Mouse (Mus musculus) urinary bladder, adult 2 months (tissue): ENCODE results near the gene Slc25a34. TPM values are rescaled to one million over a fixed set of nuclear protein-coding genes. Genes with fewer than 3 reads are reported as not detected.
A peak's percentile ranks its signal among the peaks of the same experiment; 100 is the strongest.

Experiments used
- DNase-seq: peaks from one replicate; pipeline ENCODE4 v3.0.0; 2022; ENCODE audit warnings: low spot score
- polyA plus RNA-seq: library from polyadenylated mRNA; depleted of rRNA; stranded (reverse); fragments of >200 nt; gene quantifications from 2 replicates; pipeline ENCODE4 v1.2.3, GENCODE M21; 2012; rRNA removed

Slc25a34 gene
- polyA plus RNA-seq = 0.10 and 0.14 TPM in 2 replicates

DNA sequence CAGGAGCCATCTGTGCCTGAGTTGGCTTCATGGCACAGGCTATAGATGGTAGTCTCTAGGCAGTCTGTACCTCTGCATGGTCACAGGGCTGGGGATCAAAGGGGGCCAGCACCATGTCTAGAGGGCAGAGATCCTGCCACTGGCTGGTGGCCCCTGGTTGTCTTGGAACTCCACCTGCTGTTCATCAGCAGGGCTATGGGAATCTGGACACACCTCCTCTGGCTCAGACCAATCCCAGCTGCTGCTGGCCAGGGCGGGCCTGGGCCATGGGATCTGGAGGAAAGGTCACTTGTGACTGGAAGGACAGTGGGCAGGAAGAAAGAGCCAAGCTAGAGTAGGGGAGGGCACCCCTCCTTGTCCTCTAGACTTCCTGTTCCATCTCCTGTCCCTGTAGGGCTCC is at the start of gene Slc25a34:
TSS of gene Slc25a34 (minus strand) at position 156 of the 400 bp plus-strand sequence.
- no peak for DNase-seq

DNA sequence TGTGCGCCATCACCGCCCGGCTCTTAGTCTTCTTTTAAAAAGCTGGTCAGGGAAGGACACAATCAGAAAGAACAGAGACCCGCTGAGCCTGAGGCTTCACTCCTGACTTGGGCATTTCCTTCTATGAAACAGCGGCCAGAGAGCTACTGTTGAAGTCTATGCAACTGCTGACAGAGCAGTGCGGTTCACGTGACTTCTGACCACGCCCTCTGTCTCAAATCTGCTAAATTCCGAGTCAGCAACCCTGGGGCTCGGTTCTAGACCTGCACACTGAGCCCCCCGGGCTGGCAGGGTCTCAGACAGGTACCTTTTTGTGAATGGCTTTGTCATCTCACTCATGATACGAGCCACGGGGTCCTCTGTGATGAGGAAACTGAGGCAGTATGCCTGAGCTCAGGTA is 48.7 kb upstream of the Slc25a34 start:
- DNase-seq = no peak

DNA sequence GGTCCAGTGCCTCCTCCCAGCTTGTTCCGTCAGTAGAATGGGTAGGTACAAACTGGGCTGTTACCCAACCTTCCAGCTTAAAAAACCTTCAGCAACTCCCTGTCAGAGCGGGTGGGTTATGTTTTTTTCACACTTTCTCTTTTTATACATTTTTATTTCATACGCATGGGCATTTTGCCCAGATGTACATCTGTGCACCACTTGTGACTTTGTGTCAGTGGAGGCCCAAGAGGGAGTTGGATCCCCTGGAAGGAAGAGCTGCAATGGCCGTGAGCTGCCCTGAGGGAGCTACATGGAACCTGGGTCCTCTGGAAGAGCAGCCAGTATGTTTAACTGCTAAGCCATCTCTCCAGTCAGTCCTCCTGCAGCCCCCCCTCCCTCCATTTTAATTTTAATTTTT is 47.8 kb upstream of the Slc25a34 start:
- DNase-seq = no peak

DNA sequence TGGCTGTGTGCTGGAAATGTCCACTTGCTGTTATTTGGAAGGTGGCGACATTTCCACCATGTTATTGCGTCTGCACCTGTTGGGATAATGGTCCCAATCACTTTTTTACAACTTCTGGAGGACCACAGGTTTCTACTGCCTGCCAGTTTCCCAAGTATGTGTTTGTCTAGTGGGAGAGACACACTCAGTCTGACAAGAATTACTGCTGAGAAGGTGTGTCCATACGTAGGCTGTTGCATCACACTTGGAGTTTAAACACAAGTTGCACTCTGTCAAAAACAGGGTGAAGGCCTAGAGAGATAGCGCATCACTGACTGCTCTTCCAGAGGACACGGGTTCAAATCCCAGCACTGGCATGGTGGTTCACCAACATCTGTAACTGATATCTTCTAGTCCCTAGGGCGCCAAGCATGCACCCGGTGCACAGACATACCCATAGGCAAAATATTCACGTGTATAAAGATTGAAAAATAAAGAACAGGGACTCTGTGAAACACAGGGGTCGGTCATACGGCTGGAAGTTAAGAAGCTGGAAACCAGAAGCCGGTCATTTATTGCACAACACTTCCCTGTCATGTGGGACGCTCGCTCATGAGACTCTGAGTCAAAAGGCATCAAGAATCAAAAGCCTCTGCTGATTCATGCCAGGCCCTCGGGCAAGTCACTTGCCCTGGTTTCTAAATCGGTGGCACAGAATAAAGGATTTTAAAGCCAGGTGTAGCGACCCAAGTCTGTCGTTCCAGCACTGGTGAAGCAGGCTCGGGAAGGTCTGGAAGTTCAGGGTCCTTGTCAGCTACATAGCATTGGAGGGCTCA is 46.5 kb upstream of the Slc25a34 start:
- no peak for DNase-seq

DNA sequence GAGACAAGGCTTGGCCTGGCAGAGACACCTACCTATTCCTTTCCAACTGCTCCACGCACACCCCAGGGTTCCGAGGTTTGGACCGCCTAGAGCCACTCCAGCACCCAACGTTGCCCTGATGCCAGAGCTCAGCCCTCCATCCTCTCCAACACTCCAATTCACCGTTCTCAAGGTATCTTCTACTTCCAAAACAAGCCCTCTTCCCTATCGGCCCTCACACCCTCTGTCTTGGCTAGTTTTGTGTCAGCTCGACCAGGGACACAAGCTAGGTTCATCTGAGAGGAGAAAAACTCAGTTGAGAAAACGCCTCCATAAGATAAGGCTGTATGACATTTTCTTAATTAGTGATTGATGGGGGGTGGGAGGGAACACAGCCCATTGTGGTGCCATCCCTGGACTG is 41.2 kb upstream of the Slc25a34 start, which contains the start of gene Plekhm2:
TSS of gene Plekhm2 (minus strand) at position 101 of the 400 bp plus-strand sequence.
- DNase-seq = no peak

DNA sequence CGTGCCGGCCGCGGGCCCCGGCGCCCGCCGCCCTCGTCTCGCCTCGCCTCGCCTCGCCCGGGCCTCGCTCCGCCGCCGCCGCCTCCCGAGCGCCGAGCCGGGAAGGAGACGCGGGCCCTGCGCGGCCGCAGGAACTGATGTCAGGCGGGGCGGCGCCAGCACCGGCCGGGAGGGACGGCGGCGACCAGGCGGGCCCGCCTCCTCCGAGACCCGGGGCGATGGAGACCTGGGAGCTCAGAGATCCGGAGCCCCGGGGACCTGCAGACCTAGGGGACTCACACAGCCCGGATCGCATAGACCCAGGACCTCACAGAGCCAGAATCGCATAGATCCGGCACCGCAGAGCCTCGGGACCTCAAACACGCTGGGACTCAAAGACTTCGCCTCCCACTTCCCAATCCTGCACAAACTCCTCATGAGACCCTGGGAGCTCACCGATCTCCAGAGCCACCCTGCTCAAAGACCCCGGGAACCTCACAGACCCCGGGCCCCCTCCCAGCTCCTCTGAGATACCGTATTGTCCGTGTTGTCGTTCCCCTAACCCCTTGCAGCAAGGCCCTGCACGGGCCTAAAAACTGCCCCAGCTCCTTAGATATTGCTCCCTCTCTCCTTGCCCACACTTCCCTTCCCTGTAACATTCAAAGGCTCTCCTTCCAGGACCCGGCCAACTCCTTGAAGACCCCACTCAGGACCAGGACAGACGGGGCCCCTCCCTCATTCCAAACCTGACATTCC is 40.6 kb upstream of the Slc25a34 start:
- DNase-seq = peak; percentile 70

DNA sequence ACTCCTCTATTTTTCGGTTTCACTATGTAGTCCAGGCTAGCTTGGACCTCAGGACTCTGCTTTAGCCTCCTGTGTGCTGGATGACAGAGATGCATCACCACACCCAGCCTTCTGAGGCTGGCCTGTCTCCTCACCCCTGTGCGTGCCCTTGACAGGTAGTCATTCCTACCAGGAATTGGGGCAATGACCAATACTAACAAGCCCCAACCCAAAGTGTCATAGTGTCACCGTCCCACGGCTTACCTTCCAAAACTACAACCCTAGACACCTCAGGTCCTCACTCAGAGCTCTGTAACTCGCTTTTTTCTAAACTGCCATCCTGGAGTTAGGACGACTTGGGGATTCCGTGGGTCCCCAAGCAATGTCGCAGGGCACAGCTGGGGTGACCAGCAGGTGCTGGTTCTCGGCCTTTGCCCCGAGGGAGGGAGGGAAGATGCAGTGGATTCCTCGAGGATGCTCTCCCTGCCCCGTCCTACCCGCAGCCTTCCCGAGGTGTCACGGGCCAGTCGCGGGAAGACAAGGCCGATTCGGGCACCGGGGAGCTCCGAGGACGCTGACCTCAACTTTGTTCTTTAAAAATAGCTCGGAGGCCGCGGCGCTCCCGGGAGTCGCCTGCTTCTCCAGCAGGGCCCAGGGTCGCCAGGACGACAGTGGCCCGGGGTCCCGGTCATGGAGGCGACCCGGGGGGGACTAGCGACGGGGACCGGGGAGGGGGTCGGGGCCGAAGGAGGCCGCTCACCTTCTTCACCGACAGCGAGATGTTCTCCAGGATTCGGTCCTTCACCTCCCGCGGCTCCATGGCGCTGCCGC is 39.7 kb upstream of the Slc25a34 start:
- peak; percentile 48 for DNase-seq

DNA sequence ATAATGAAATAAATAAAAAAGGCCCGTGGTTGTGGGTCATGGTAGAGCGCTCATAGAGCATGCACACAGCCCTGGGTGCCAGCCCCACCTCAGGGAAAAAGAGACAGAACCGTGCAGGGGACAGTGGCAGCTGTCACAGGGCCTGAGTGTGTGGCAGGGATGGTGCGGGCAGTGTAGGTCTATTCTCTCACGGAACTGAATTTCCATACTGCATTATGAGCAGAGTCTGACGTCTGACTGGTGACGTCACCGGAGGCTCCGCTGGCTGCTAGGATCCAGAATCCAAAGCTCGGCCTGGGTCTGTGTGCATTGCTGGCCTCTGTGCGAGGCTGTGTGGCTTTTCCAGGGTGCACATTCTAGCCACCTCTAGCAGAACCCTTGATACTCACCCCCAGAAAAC is 37.3 kb upstream of the Slc25a34 start:
- DNase-seq = no peak

DNA sequence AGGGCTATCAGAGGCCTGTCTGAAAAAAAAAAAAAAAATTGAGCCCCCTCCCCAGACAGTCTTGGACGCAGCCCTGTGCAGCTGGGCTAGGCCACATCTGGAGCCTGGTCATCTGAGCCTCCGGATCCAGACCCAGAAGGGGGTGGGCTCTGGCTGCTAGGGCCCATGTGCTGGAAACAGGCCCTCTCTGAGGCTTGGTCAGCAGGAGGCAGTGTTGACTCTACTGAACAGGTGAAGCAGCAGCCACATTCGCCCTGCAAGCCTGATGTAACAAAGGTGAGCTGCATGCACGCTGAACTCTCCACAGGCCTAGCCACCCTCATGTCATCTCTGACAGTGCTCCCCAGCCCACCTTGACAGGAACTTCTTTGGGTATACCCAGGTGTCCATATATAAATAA is 36.1 kb upstream of the Slc25a34 start:
- no peak for DNase-seq

DNA sequence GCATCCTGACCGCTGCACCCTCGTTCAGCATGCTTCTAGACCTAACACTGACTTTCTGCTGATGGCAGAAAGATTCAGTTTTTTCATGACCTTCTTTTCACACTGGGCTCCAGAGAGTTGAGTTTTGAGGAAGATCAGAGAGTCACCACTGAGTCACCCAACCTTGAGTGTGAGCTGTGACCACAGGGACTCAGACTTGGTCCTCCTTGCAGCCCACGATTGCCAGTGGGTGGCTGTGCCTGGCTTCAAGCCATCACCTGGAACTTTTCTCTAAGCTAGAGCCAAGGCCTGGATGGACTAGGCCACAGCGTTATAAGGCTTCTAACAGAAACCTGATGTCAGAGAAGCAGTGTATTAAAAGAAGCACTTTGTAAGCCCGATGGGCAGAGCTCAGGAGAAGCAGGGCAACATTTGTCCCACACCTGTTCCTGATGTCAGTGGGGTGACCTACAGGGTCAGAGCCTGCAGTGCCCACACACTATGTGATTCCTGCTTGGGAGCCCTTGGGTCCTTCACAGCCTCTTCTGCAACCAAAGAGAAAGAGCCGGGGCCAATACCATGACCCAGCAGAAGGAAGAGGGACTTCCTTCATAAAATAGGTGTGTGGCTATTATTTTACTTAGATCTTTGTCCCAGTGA is 35.3 kb upstream of the Slc25a34 start:
- DNase-seq = no peak

DNA sequence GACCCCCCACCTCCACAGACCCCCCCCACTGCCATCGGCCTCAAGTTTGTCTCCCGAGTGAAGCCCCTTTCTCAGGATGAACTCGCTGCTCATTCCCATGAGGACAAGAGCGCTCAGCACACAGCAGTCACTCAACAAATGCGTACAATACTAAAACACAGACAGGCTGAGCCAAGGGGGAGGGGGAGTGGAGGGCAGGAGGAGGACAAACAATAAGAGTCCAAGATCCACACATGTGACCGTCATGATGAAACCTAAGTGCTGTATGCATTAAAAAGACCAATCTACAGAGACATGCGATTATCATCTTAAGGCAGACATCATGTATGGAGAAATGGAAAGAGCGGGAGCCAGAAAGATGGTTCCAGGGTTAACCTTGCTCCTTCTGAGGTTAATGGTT is 33.3 kb upstream of the Slc25a34 start:
- DNase-seq = no peak

DNA sequence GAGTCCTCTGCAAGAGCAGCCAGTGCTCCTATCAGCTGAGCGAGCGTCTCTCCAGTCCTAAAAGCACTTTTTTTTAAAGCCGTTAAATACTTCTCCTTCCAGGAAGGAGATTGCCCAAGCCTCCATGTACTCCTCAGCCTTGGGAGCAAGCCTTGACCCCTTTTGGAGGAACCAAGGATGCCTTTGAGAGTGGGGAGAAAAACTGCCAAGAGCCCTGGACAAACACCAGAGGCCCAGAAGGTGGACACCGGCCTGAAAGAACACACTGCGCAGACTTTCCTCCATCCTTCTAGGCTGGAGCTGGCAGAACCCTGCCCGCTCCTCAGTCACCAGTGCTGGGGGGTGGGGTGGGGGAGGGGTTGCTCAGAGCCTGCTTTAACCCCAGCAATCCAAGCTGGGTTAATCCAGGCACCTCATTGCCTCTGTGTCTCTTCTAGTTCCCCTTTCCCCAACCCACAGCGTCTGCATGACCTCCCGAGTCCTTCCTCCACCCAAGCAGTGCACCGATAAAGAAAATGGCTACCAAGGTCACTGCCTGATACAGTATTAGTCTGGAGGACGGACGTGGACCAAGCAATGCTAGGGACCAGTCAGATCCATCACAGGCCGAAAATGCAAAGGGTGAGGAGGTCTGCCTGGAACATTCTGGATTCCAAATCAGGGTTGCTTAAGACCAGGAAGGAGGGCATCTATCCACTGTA is 32.4 kb upstream of the Slc25a34 start:
- DNase-seq = no peak

DNA sequence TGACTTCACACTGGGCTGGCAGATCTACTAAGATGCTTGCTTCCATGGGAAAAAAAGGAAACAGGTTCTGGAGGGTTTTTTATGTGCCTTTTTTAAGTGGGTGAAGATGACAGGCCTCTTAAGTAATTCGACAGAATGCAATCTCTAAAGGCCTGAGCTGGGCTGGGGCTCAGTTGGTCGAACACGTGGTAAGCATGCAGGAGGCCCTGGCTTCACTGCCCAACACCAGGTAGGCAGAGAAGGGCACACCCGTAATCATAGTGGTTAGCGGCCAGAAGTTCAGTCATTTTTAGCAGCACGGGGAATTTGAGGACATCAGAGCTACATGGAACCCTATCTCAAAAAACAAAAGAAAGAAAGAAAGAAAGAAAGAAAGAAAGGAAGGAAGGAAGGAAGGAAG is 30.9 kb upstream of the Slc25a34 start:
- DNase-seq = no peak

DNA sequence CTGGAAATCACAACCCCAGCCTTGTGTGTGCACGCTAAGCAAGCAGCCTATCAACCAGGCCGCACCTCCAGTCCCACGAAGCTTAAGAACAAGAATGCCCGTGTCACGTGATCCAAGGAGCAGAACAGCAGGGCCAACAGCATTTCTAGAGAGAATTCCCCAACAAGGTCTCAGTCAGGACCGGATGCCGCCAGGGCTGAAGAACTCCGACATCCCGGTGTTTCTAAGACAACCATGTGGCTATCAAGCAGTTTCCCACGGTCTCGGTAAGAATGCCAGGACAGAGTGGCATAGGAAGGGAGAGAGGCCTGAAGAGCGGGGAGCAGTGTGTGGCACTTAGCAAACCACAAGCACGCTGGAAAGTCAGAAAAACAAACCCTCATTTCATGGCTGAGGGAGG is 30.2 kb upstream of the Slc25a34 start:
- no peak for DNase-seq

DNA sequence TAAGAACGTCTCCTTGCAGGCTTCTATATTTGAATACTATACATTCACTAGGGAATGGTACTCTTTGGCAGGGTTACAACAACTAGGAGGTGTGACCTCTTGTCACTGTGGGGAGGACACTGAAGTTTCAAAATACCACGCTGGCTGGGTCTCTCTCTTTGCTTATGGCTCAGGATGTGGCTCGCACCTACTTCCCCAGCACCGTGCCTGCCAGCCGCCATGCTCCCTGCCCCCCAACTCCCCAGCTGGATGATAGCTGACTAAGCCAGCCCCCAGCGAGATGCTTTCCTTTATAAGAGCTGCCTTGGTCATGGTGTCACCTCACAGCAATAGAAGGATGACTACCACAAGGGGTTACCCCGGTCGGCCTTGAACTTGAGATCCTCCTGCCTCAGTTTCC is 29.4 kb upstream of the Slc25a34 start:
- DNase-seq = no peak

DNA sequence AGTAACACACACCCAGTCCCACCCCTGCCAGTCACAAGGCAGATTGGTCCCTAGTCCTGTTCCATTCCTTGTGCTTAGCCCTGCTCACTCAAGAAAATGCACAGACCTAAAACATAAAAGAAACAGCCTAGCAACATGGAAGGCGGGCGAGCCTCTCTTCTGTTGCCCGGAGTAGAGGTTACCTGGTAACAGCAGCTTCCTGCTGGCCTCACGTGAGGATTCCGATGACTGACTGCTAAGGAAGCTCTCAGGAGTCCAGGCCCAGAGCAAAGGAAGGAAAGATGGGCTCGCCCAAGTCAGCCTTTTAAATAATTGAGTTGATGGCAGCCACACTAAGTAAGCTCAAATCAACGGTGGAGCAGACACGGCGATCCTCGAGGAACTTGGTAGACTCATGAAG is 28.3 kb upstream of the Slc25a34 start:
- DNase-seq = no peak

DNA sequence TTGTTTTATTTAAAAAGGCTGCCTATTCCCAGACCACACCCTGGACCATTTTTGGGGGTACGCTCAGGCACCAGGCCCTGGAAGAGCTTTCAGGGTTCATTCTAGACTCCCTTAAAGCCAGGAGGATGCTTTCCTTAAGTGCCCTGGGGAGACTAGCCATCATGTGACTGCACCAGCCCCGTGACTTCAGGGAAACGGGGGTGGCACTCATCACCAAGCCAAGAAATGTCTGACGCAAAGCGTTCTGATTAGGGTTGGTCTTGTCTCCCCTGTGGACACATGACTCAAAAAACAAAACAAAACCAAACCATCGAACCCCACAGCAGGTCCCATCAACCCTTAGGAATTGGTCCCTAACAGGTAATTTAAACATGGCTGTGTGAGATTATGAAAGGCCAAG is 27.7 kb upstream of the Slc25a34 start:
- DNase-seq = no peak

DNA sequence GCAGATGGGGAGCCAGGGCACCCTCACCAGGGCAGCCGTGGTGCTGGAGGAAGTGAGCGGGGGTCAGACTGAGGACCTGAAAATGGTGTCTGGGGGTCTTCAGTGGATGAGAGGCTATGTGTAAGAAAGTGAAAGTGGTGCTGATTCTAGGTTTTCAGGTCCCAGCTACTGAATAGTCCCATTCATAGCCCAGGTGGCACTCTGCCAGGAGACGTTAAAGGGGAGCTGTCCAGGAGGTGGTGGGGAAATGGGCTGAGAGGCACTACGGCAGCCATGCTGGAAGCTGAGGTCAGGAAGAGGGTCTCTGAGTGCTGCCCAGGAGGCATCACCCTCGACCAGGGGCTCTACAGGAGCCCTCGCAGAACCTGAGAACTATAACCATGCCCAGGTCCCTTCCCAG is 25.6 kb upstream of the Slc25a34 start:
- no peak for DNase-seq

DNA sequence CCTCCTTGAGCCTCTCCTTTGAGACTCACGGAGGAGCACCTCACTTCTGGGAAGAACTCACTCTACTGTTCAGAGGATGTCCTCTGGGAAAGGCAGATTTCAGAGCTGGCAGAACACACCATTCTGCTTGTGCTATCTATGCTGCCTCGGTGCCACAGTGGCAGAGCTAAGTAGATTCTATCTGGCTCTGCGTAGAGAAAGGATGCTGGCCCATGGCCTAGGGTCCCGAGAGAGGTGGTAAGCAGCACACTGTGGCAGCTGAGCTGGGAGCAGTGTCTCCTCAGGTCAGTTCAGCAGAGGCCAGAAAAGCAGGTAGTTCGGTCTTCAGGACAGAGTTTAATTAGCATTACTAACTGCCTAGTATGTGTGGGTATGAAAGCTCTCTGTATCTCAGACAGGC is 24.6 kb upstream of the Slc25a34 start:
- DNase-seq = no peak

DNA sequence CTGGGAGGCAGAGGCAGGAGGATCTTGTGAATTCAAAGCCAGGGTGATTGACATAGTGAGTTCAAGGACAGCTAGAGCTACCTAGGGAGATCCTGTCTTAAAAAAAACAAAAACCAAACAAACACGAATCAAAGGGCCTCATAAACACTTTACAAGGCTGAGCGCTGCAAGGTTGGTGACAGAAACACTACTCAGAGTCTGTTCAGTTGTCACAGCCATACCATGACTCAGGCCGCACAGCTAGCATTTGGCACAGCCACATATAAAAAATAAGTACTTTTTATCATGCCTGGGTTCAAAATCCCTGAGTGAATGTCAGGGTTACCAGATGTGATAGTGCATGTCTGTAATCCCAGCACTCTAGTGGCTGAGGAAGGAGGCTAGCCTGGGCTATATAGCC is 23.6 kb upstream of the Slc25a34 start:
- DNase-seq = no peak

DNA sequence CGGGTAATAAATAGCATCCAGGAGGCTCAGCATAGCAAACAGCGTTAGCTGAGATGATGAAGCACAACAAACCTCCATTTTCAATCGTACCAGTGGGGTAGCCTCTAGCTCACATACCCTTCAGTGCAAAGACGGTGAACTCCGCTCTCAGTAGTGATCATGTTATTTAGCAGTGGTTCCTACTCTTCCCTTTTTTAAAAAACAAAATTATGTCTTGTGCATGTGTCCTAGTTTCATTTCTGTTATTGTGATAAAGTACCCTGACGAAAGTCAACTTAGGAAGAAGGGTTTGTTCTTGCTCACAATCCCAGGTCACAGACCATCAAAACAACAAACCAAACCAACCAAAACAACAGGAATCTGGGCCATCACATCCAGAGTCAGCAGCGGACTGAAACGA is 22.4 kb upstream of the Slc25a34 start:
- no peak for DNase-seq
